Mouse (Mus musculus) lung, adult 10 weeks (tissue): ENCODE results near the gene Armc3. TPM values are rescaled to one million over a fixed set of nuclear protein-coding genes. Genes with fewer than 3 reads are reported as not detected.

ENCODE experiments used
- polyA plus RNA-seq: library from polyadenylated mRNA; stranded (reverse); fragments of 350-450 nt; fragmentation: Illumina TruSeq; extraction: RNeasy Lipid Tissue Mini Kit (QIAGEN cat#74804); gene quantifications from one replicate; pipeline ENCODE4 v1.2.3, GENCODE M21; 2014; ENCODE audit warnings: low read depth, low replicate concordance; ENCODE audit not compliant: insufficient read depth

Gene Armc3
- 2.3 TPM for polyA plus RNA-seq

GRCm38 (mm10) chr2:19198452-19199365 is at the start of gene Armc3:
Gene Armc3, plus strand, starts transcription at chr2:19199302.

Other genes with a start within 250 kb of the Armc3 start
- gene Pip4k2a, start 201.2 kb upstream of the Armc3 start, polyA plus RNA-seq = 12.1 TPM
- gene 4930426L09Rik, start 201.0 kb upstream of the Armc3 start, polyA plus RNA-seq = 0.27 TPM
- 28.8 TPM for gene Msrb2, start 172.1 kb downstream of the Armc3 start, polyA plus RNA-seq
- gene Ptf1a, start 246.4 kb downstream of the Armc3 start, polyA plus RNA-seq = not detected